Mouse (Mus musculus) gastrocnemius, postnatal 25 days (tissue): ENCODE measurements around the gene Dync1i1. TPM values are rescaled to one million over a fixed set of nuclear protein-coding genes. Genes with fewer than 3 reads are reported as not detected.
"Not testable (repeated sequence)": the region's sequence is repeated elsewhere in the genome, so short reads cannot be mapped to it uniquely, and the experiment has no call there.

Source experiments
- DNase-seq: peaks from one replicate; pipeline ENCODE4 v3.0.0; 2022
- long read RNA-seq, 2 experiments: library from polyadenylated mRNA; stranded (forward); transcript quantifications; one replicate each; pipeline ENCODE4 v2.0.0; 2021
- total RNA-seq, 2 experiments: library from RNA; stranded (reverse); gene quantifications; 1 replicate in 1 of 2; 2 replicates in 1 of 2; pipeline ENCODE4 v1.2.3; 2021

Dync1i1 gene
- under 1 TPM; 0.10 to 0.13 TPM for total RNA-seq
- long read RNA-seq, experiment 1, partial matches to known transcripts: 0 of 1 reads
- long read RNA-seq, experiment 1, other reads (novel, unspliced or antisense): 1 of 1 reads
- long read RNA-seq, experiment 2, partial matches to known transcripts: 0 of 1 reads
- long read RNA-seq, experiment 2, other reads (novel, unspliced or antisense): 1 of 1 reads

DNA sequence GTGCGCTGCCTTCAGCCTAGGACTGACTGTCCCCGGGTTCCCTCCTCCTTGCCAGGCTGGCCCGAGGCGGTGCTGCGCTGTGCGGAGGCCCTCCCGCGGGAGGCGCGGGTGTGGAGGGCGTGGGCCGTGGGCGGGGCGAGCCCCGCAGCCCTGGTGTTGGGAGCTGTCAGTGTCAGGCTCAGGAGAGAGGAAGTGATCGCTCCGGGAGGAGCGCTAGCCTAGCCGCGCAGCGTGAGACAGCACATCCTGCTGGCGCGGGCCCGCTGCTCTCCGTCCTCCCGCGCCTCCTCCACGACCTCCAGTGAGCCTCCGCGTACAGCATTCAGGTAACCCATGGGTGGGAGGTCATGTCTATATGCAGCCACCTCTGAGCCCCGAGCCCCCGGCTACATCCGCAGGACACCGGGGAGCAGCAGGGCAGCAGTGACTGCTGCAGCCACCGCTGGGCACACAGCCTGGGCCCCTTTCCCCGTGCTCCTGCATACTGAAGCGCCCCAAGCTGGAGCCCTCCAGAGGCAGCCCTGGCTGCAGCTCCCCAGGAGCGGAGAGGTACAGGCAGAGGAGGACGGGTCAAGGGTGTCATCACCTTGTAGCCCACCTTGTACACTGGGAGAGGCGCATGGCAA, at the start of gene Dync1i1:
Dync1i1 (plus strand) TSS at position 29 of the 626 bp plus-strand sequence.
- peak; percentile 28 for DNase-seq

- no peak for DNase-seq
Measured at GRCm38 (mm10) chr6:5679738-5680137, 45.7 kb upstream of the Dync1i1 start.

DNA sequence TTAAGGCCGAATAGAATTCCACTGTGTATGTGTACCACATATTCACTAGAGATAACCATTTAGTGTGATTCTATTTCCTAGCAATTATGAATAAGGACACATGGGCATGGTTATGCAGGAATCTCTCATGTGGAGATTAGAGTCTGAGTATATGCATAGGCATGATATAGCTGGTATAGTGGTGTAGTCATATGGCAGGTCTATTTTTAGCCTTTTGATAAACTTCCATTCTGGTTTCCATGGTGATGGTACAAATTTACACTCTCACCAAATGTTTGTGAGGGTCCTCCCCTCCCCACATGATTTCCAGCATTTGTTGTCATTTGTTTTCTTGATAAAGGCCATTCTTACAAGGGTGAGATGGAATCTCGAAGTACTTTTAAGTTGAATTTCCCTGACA, 23.6 kb upstream of the Dync1i1 start:
- DNase-seq: no peak

DNA sequence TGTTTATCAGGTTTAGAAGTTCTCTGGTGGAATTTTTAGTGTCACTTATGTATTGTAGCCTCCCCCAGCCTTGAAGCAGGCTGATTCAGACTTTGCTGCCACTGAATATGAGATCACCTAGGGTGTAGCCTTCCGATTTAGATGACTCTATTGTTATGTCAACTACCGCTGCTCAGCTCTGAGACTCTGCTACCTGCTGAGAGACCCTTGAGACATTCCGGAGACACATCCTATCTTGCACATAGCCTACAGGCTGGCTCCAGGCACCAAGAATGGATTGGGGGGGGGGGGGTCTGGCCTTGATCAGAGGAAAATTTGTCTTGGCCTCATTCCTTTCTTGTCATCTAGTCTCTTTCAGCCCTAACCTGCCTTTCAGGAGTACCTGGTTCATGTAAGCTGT, 17.5 kb upstream of the Dync1i1 start:
- DNase-seq: not testable (repeated sequence)

GRCm38 (mm10) chr6:5710063-5710605, 15.3 kb upstream of the Dync1i1 start:
- DNase-seq: no peak

GRCm38 (mm10) chr6:5712620-5713019, 12.8 kb upstream of the Dync1i1 start:
- no peak for DNase-seq

- DNase-seq: no peak
Measured at GRCm38 (mm10) chr6:5715101-5715618, 10.3 kb upstream of the Dync1i1 start.

DNA sequence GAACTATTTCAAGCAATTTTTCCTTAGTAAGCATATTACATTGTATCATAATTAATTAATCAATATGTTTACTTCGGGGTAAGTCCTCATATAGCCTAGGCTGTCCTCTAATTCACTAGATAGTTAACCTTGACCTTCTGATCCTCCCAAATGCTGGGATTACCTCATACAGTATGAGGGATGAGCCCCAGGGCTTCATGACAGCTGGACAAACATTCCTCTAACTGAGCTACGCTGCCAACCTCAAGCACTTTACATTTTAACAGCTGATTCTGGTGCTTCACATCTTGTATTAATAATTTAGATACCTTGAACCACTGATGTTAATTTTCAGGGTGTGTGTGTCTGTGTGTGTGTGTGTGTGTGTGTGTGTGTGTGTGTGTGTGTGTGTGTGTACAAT, 6.5 kb upstream of the Dync1i1 start:
- DNase-seq: no peak

GRCm38 (mm10) chr6:5720716-5721115, 4.7 kb upstream of the Dync1i1 start:
- DNase-seq: not testable (repeated sequence)

DNA sequence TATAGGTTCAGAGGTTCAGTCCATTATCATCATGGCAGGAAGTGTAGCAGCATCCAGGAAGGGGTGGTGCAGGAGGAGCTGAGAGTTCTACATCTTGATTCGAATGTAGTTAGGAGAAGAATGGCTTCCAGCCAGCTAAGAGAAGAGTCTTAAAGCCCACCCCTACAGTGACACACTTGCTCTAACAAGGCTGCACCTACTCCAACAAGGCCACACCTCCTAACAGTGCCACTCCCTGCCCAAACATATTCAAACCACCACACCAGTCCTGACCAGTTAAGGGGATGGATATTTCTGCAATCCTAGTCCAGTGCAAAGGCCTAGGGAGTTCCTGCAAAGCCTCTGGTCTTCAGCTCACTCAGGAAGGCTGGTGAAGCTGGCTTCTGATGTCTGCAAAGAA, 1.5 kb upstream of the Dync1i1 start:
- no peak for DNase-seq

DNA sequence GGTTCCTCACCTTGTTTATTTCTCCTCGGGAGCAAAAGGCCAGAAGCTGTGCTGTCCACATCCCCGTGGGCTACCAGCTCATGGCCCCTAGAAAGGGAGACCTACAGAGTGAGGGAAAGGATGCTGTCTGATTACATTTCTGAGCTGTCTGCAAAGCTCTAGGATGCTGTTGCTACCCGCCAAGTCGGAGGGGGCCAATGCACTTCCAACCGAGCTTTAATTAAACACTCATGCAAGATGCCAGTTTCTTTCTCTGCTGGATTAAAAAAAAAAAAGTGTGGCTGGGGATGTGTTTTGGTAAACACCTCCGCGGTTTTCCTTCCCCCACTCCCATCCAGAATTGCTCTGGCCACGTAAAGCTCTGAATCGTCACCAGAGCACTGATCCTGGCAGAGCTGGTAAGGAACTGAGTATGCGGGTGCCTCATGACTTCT, 815 bp downstream of the Dync1i1 start:
- DNase-seq: no peak

GRCm38 (mm10) chr6:5733217-5733616, 7.8 kb downstream of the Dync1i1 start:
- no peak for DNase-seq

- no peak for DNase-seq
Measured at GRCm38 (mm10) chr6:5734398-5734797, 9.0 kb downstream of the Dync1i1 start.

DNA sequence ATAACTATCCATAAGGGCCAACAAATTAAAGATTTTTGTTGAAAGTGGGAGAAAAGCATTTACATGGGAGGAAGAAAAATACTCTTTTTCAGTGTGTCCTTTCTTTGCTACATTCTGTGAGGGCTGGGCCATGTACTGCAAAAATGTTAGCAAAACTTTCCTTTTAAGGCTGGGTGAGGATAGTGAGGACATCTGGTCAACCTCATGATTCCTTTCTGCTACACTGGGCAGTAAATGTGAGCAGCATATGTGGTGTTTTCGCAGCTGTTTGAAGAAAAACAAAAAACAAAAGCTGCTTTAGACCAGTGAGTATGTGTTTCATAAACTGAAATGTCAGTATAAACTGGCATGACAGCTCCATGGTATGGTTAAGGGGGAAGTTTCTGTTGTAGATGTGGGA, 9.4 kb downstream of the Dync1i1 start:
- no peak for DNase-seq

DNA sequence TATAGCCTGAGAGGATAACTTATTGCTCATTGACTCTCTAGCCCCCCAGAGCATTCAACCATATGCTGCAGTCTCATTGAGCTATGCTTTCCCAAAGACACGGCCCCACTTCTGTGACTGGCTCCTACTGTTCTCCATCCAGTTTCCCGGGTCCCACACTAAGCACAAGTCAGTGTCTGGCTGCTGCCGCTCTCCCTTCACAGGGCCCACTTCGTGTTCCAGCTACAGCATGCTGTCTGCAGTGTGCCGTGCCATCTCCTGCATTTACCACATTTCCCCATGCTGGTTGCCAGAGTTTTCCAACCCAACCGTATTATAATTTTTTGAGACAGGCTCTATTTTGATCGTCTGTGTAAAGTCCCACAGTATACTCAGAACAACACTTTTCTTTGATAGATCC, 14.3 kb downstream of the Dync1i1 start:
- no peak for DNase-seq

DNA sequence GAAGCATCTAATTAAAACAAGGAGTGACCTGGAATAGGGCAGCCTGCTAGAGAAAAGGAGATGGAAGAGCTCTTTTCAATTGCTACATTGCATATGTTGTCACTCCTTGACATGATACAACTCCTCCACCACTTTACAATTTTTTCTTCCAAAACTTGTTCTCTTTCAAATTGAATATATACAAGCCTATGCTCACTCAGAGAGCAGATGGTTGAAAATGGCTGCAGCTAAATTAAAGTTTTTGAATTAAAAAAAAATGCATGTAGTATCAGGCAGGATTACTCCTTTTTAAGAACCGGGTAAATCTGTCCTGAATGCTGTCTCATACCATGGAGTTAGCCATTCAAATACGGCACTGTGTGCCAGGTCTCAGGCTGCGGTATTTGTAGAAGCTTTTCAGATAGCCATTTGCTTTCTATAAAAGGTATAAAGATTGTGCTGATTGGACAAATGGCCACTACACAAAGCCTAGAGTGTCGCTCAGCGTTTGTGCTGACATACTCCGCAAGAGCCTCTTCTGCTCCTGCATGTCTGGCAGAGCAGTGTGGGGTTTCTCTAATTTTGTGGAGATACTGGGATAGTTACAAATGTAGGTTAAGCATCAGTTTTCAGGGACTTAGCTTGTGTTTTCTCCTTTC, 16.1 kb downstream of the Dync1i1 start:
- no peak for DNase-seq

GRCm38 (mm10) chr6:5750079-5750711, 24.8 kb downstream of the Dync1i1 start:
- no peak for DNase-seq

GRCm38 (mm10) chr6:5752128-5752527, 26.7 kb downstream of the Dync1i1 start:
- no peak for DNase-seq

DNA sequence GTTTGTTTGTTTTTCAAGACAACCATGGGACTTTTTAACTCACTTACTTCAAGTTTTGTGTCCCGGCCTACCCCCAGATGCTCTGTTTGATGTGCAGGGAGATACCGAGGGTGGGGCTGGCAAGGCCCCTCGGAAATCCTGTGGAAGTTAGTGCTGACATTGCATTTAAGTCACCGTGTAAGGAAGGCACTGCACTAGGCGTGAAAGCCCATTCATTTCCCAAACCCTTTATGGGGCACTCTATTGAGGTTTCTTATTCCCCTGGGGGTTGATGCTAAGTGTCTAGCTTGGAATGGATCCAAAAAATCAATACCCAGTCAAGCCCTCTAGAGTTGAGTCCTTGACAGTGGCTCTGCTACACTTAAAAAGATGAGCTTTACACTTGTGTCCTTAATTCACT, 27.2 kb downstream of the Dync1i1 start:
- no peak for DNase-seq

GRCm38 (mm10) chr6:5756509-5757130, 31.2 kb downstream of the Dync1i1 start:
- no peak for DNase-seq

- DNase-seq: no peak
Measured at GRCm38 (mm10) chr6:5762943-5763342, 37.5 kb downstream of the Dync1i1 start.

DNA sequence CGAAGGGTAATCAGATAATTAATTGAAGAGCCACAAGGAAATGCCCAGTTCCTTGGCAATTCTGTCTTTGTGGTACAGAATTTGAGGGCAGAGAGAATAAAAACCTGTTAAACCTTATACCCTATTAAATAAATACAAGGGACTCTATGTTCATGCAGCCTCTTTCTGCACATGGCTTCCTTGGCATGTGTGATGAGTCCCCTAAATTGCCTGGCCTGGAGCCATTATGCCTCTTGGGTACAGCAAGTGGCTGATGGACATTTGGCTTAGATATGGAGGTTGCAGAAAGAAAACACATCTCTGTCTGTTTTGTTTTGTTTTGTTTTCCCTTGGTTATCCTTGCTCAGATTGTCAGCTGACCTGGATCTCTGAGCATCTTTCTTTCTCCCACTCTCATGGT, 43.1 kb downstream of the Dync1i1 start:
- DNase-seq: no peak
